Mouse (Mus musculus) lung, adult 2 months (tissue): ENCODE results near the gene Wbp1l.

Source experiments
- CTCF ChIP-seq: fragments of 200-500 bp; IDR thresholded peaks from 2 replicates; pipeline ENCODE4 v1.5.1; 2011; ENCODE audit warnings: mild to moderate bottlenecking, low read length, control low read depth; ENCODE audit not compliant: insufficient read depth
- POLR2A ChIP-seq: fragments of 200-500 bp; IDR thresholded peaks from 2 replicates; pipeline ENCODE4 v1.6.1; 2011; ENCODE audit warnings: low read depth, mild to moderate bottlenecking, control low read depth, low read length, borderline replicate concordance; ENCODE audit errors: extremely low read depth

DNA sequence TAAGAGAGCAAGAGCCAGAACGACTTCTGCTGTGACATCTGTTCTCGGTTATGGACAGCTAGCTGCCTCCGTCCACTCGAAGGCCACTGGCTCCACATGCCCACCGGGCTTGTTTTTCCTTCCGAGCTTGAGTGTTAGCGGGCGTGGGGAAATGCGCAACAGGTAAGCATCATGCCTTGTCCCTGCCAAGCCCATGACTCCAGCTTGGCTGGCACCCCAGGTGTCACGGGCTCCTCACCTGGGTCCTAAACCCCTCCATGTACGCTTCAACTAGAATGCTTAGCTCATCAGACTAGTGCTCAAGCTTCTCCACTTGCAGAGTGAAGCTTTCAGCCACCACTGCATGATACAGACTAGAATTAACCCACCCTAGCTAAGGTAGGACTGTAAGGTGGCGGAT lies 40.3 kb upstream of the Wbp1l start:
- TF ChIP-seq CTCF (no peak), POLR2A (no peak)
